14 mouse cellular contexts compared by ENCODE assay signal in genomic region chr2:53053714-53054113, GRCm38 (mm10).
A peak's percentile ranks its signal among the peaks of the same experiment; 100 is the strongest.
DNase-seq lines count a peak whose midpoint lies in the region; ATAC-seq and TF ChIP-seq lines count a peak whose summit lies in the region.
"Had no signal": no experiment of that assay in that cellular context is flagged by ENCODE, and none has a peak within 500 bp of the region (broad histone marks: within the 10 kb centered on the region; RNA-seq: fewer than 3 reads in every experiment).

No protein-coding gene starts in this region.

- ATAC-seq in forebrain, embryonic 12.5 days (ENCODE audit: low FRiP score), result no peak
- ATAC-seq in midbrain, postnatal 0 days (ENCODE audit: low FRiP score), result no peak
- ATAC-seq in midbrain, embryonic 16.5 days, result no peak

- no peak for TF ChIP-seq CTCF in midbrain, postnatal 0 days (IDR thresholded peaks at IDR 0.05)

- peak overlapping the region; percentile 63; the same call in 1 of the 2 replicates for H3K27ac ChIP-seq in forebrain, embryonic 10.5 days
- no peak overlapping the region for H3K27ac ChIP-seq in forebrain, embryonic 12.5 days
- 0 out of 2 replicates have a peak overlapping the region, but pooled peaks have one; percentile 19 for H3K27ac ChIP-seq in midbrain, postnatal 0 days (ENCODE audit: low read depth, low read length)
- no peak overlapping the region; the same call in 1 of the 2 replicates for H3K27ac ChIP-seq in midbrain, embryonic 16.5 days (ENCODE audit: low read length)
- H3K27ac ChIP-seq in limb, embryonic 10.5 days, result peak overlapping the region; percentile 84
- H3K27ac ChIP-seq: liver, embryonic 13.5 days; midbrain, embryonic 10.5 days had no signal

- H3K4me1 ChIP-seq in forebrain, embryonic 10.5 days, result no peaks in the 10 kb centered on the region
- no peaks in the 10 kb centered on the region for H3K4me1 ChIP-seq in forebrain, embryonic 12.5 days
- no peaks in the 10 kb centered on the region for H3K4me1 ChIP-seq in midbrain, postnatal 0 days (ENCODE audit: insufficient read depth, low read length)
- H3K4me1 ChIP-seq in midbrain, embryonic 16.5 days (ENCODE audit: control insufficient read depth, insufficient read depth, low read length), result no peaks in the 10 kb centered on the region
- H3K4me1 ChIP-seq in limb, embryonic 10.5 days, result peaks cover 27% of the 10 kb centered on the region
- H3K4me1 ChIP-seq: liver, embryonic 13.5 days; midbrain, embryonic 10.5 days had no signal

- H3K4me3 ChIP-seq in forebrain, embryonic 10.5 days, result no peak overlapping the region
- no peak overlapping the region for H3K4me3 ChIP-seq in forebrain, embryonic 12.5 days (replicated peaks)
- H3K4me3 ChIP-seq in midbrain, postnatal 0 days (ENCODE audit: low read depth, low read length), result no peak overlapping the region
- no peak overlapping the region for H3K4me3 ChIP-seq in midbrain, embryonic 16.5 days (ENCODE audit: low read depth, low read length)
- no peak overlapping the region for H3K4me3 ChIP-seq in limb, embryonic 10.5 days
- H3K4me3 ChIP-seq: gastrocnemius, adult 2 months; liver, embryonic 13.5 days; midbrain, embryonic 10.5 days had no signal

- H3K27me3 ChIP-seq in forebrain, embryonic 10.5 days (ENCODE audit: poor library complexity, severe bottlenecking), result no peaks in the 10 kb centered on the region
- no peaks in the 10 kb centered on the region for H3K27me3 ChIP-seq in forebrain, embryonic 12.5 days
- no peaks in the 10 kb centered on the region for H3K27me3 ChIP-seq in midbrain, postnatal 0 days (ENCODE audit: insufficient read depth, low read length)
- no peaks in the 10 kb centered on the region for H3K27me3 ChIP-seq in midbrain, embryonic 16.5 days (ENCODE audit: control insufficient read depth, insufficient read depth, low read depth, low read length)
- no peaks in the 10 kb centered on the region for H3K27me3 ChIP-seq in limb, embryonic 10.5 days (ENCODE audit: low read depth, poor library complexity, severe bottlenecking)
- H3K27me3 ChIP-seq: liver, embryonic 13.5 days had no signal

- H3K36me3 ChIP-seq in forebrain, embryonic 10.5 days (replicated peaks), result peaks cover 40% of the 10 kb centered on the region
- H3K36me3 ChIP-seq in forebrain, embryonic 12.5 days (replicated peaks), result peaks cover 13% of the 10 kb centered on the region
- H3K36me3 ChIP-seq in midbrain, postnatal 0 days (ENCODE audit: insufficient read depth, low read length), result peaks cover 11% of the 10 kb centered on the region; the same call in 1 of the 2 replicates
- peaks cover 7% of the 10 kb centered on the region; the same call in 1 of the 2 replicates for H3K36me3 ChIP-seq in midbrain, embryonic 16.5 days (ENCODE audit: control insufficient read depth, insufficient read depth, low read length)
- peaks cover 18% of the 10 kb centered on the region for H3K36me3 ChIP-seq in limb, embryonic 10.5 days
- H3K36me3 ChIP-seq: liver, embryonic 13.5 days had no signal

- no peak overlapping the region for H3K4me2 ChIP-seq in forebrain, embryonic 12.5 days
- H3K4me2 ChIP-seq in midbrain, postnatal 0 days (ENCODE audit: low read depth, low read length, poor library complexity, severe bottlenecking), result no peak overlapping the region
- no peak overlapping the region for H3K4me2 ChIP-seq in midbrain, embryonic 16.5 days (ENCODE audit: low read length)
- H3K4me2 ChIP-seq: liver, embryonic 13.5 days had no signal

- H3K9ac ChIP-seq in forebrain, embryonic 12.5 days, result no peak overlapping the region
- H3K9ac ChIP-seq in midbrain, postnatal 0 days (replicated peaks; ENCODE audit: low read length, poor library complexity, severe bottlenecking), result no peak overlapping the region
- no peak overlapping the region for H3K9ac ChIP-seq in midbrain, embryonic 16.5 days (ENCODE audit: low read depth, low read length)
- H3K9ac ChIP-seq: liver, embryonic 13.5 days had no signal

- no peak for DNase-seq in forebrain, embryonic 10.5 days (ENCODE audit: extremely low spot score, low spot score)
- peak; percentile 44 for DNase-seq in midbrain, postnatal 0 days (ENCODE audit: low spot score)
- DNase-seq in limb, embryonic 10.5 days (ENCODE audit: low spot score), result peak; percentile 33
- no peak for DNase-seq in urinary bladder, postnatal 36 days (ENCODE audit: low spot score in 2 of 2)
- DNase-seq in adrenal gland, postnatal 36 days, result no peak
- no peak for DNase-seq in heart, adult 11 months
- DNase-seq: adrenal gland, postnatal 10 days; cerebellum, adult 9-10 months; gastrocnemius, adult 2 months; liver, embryonic 13.5 days; thymus, postnatal 36 days had no signal

- WGBS in forebrain, embryonic 10.5 days, result 71% methylated on average over 7 of the region's 7 CpGs
- 65% methylated on average over 7 of the region's 7 CpGs for WGBS in forebrain, embryonic 12.5 days
- WGBS in midbrain, postnatal 0 days, result 65% methylated on average over 7 of the region's 7 CpGs
- WGBS in midbrain, embryonic 16.5 days, result 73% methylated on average over 7 of the region's 7 CpGs
- 46% methylated on average over 7 of the region's 7 CpGs for WGBS in limb, embryonic 10.5 days

- no peaks in the 10 kb centered on the region for H3K9me3 ChIP-seq in forebrain, embryonic 10.5 days
- H3K9me3 ChIP-seq in forebrain, embryonic 12.5 days, result no peaks in the 10 kb centered on the region
- H3K9me3 ChIP-seq in midbrain, postnatal 0 days (ENCODE audit: low read length), result no peaks in the 10 kb centered on the region
- no peaks in the 10 kb centered on the region for H3K9me3 ChIP-seq in midbrain, embryonic 16.5 days (replicated peaks; ENCODE audit: control insufficient read depth, low read length, poor library complexity, severe bottlenecking)
- no peaks in the 10 kb centered on the region for H3K9me3 ChIP-seq in limb, embryonic 10.5 days (replicated peaks)
- H3K9me3 ChIP-seq: liver, embryonic 13.5 days; midbrain, embryonic 10.5 days had no signal

Comparison
In these comparisons a context has a peak if more than half of its experiments do, and no peak if none do; other contexts are left out.
1. H3K27ac ChIP-seq: peak in forebrain, embryonic 10.5 days (single experiment), midbrain, postnatal 0 days (single experiment) and limb, embryonic 10.5 days (single experiment); none in forebrain, embryonic 12.5 days (single experiment) and midbrain, embryonic 16.5 days (single experiment).
2. DNase-seq: peak in midbrain, postnatal 0 days (single experiment) and limb, embryonic 10.5 days (single experiment); none in forebrain, embryonic 10.5 days (single experiment), urinary bladder, postnatal 36 days (0 of 2), adrenal gland, postnatal 36 days (0 of 2) and heart, adult 11 months (single experiment).